Mouse (Mus musculus) adipose tissue, adult 10 weeks (tissue): ENCODE results near the gene Fzd1. TPM values are rescaled to one million over a fixed set of nuclear protein-coding genes. Genes with fewer than 3 reads are reported as not detected.

Experiments
- polyA plus RNA-seq: library from polyadenylated mRNA; stranded (reverse); fragments of 350-450 nt; fragmentation: Illumina TruSeq; extraction: RNeasy Lipid Tissue Mini Kit (QIAGEN cat#74804); gene quantifications from one replicate; pipeline ENCODE4 v1.2.3, GENCODE M21; 2014; ENCODE audit warnings: low read depth, low replicate concordance

The Fzd1 gene
- polyA plus RNA-seq, result 14.9 TPM

DNA sequence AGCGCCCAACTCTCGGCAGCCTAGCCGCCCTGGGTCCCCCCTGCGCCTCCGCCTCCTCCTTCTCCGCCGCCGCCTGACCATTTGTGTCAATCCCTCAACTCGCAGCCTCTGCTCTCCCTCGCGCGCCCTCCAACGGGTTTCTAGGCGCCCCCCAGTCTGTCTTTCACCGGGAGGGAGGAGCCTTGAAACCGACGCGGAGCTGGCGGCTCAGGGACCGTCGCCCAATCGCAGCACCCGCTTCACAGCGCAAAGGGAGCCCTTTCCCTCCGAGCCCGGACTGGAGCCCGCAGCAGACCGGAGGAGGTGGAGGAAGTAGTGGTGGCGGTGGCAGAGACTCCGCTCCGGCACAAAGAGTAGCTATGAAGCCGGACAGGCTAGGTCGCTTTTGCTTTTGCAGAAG, at the start of gene Fzd1:
TSS of gene Fzd1 (minus strand) at position 134 of the 400 bp plus-strand sequence.

